Mouse (Mus musculus) urinary bladder, postnatal 14 days (tissue): Measurements from ENCODE around the gene Ift43.

ENCODE experiments used
- DNase-seq: peaks from one replicate; pipeline ENCODE4 v3.0.0; 2021; ENCODE audit warnings: low spot score

Ift43 gene

GRCm38 (mm10) chr12:86174369-86174768 lies 92.0 kb downstream of the Ift43 start:
- DNase-seq, result no peak

GRCm38 (mm10) chr12:86175476-86175942 lies 93.2 kb downstream of the Ift43 start:
- no peak for DNase-seq

- DNase-seq, result no peak
These were observed 94.5 kb downstream of the Ift43 start for GRCm38 (mm10) chr12:86176675-86177339.

- no peak for DNase-seq
These were observed 96.9 kb downstream of the Ift43 start for GRCm38 (mm10) chr12:86179266-86179665.

GRCm38 (mm10) chr12:86181320-86181751 lies 99.0 kb downstream of the Ift43 start:
- no peak for DNase-seq

- no peak for DNase-seq
These were observed 99.5 kb downstream of the Ift43 start for GRCm38 (mm10) chr12:86181879-86182278.

GRCm38 (mm10) chr12:86182414-86182813 lies 100.1 kb downstream of the Ift43 start:
- DNase-seq, result no peak

- DNase-seq, result no peak
These were observed 105.8 kb downstream of the Ift43 start for GRCm38 (mm10) chr12:86188161-86188560.

- DNase-seq, result no peak
These were observed 107.4 kb downstream of the Ift43 start for GRCm38 (mm10) chr12:86189601-86190323.

GRCm38 (mm10) chr12:86192036-86192449 lies 109.7 kb downstream of the Ift43 start:
- no peak for DNase-seq

GRCm38 (mm10) chr12:86196944-86197343 lies 114.6 kb downstream of the Ift43 start:
- no peak for DNase-seq

GRCm38 (mm10) chr12:86203443-86204057 lies 121.2 kb downstream of the Ift43 start:
- no peak for DNase-seq

- no peak for DNase-seq
These were observed 128.8 kb downstream of the Ift43 start for GRCm38 (mm10) chr12:86211099-86211520.
